Mouse (Mus musculus): Measurements from ENCODE around the gene Gm19402. TPM values are rescaled to one million over a fixed set of nuclear protein-coding genes. Genes with fewer than 3 reads are reported as not detected.
"Not testable (repeated sequence)": the region's sequence is repeated elsewhere in the genome, so short reads cannot be mapped to it uniquely, and the experiment has no call there.

Gm19402 gene
- not detected in 2 replicates for polyA plus RNA-seq (2014; fragmentation: Nextera tagmentation; extraction: Ambion mirVana)

DNA sequence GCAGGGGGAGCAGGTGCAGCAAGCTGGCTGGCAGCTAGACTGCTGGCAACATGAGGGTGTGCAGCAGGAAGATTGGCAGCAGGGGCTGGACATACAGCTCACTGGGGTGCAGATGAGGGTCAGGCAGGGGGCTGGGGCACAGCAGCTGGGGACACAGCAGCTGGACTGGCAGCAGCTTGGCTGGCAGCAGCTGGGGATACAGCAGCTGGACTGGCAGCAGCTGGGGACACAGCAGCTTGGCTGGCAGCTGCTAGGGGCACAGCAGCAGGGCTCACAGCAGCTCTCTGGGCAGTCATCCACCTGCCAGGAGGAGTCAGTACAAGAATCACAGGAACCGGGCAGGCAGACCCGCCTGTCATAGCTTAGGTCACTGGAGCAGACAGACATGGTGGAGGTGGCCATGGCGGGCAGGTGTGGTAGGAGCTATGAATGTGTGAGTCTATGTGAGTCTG lies at the start of gene Gm19402:
TSS of gene Gm19402 (minus strand) at position 402 of the 452 bp plus-strand sequence.
- H3K4me1 ChIP-seq (ENCODE audit: control insufficient read depth, insufficient read depth, low read length); ATAC-seq (ENCODE audit: insufficient number of reproducible peaks, low FRiP score, low TSS enrichment, low read depth); H3K4me2 ChIP-seq (ENCODE audit: low read depth, severe bottlenecking); DNase-seq (ENCODE audit: low spot score); H3K4me3 ChIP-seq (ENCODE audit: low read depth, low read length); H3K9me3 ChIP-seq (ENCODE audit: control insufficient read depth, low read length); H3K9ac ChIP-seq (ENCODE audit: low read length); H3K36me3 ChIP-seq (ENCODE audit: control insufficient read depth, insufficient read depth, low read length); H3K27ac ChIP-seq (replicated peaks; ENCODE audit: low read depth, low read length): not testable (repeated sequence)
- peaks cover 23% of the 10 kb centered on the region for H3K27me3 ChIP-seq (ENCODE audit: control insufficient read depth, insufficient read depth, low read length)
- 69% methylated on average over 3 of the region's 3 CpGs for WGBS

DNA sequence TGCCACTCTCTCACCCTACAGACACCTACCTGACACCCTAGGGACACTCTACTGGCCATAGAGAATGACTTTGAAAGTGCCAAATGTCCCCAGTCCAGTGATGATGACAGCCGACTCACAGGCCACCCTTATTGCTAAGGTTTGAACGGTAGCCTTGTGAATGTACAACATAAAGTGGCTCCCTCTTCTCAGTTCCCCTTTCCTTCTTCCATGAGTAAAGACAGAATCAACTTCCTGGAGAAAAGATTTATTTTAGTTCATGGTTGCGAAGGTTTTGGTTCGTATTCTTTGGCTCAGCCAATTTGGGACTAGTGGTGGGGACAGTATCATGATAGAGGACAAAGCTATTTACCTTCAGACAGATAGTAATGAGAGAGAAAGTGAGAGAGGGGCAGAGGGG lies 48.4 kb upstream of the Gm19402 start:
- ATAC-seq (ENCODE audit: insufficient number of reproducible peaks, low FRiP score, low TSS enrichment, low read depth) (no peak), DNase-seq (ENCODE audit: low spot score) (no peak)
- no peaks in the 10 kb centered on the region for H3K27me3 ChIP-seq (ENCODE audit: control insufficient read depth, insufficient read depth, low read length)
- no peaks in the 10 kb centered on the region for H3K36me3 ChIP-seq (ENCODE audit: control insufficient read depth, insufficient read depth, low read length)
- no peak overlapping the region for H3K27ac ChIP-seq (replicated peaks; ENCODE audit: low read depth, low read length)
- 86% methylated on average over 4 of the region's 4 CpGs for WGBS
- H3K4me1 ChIP-seq (ENCODE audit: control insufficient read depth, insufficient read depth, low read length): peaks cover 15% of the 10 kb centered on the region
- H3K4me3 ChIP-seq (ENCODE audit: low read depth, low read length): no peak overlapping the region
- no peak overlapping the region for H3K9ac ChIP-seq (ENCODE audit: low read length)
- no peaks in the 10 kb centered on the region for H3K9me3 ChIP-seq (ENCODE audit: control insufficient read depth, low read length)
- H3K4me2 ChIP-seq (ENCODE audit: low read depth, severe bottlenecking): no peak overlapping the region

DNA sequence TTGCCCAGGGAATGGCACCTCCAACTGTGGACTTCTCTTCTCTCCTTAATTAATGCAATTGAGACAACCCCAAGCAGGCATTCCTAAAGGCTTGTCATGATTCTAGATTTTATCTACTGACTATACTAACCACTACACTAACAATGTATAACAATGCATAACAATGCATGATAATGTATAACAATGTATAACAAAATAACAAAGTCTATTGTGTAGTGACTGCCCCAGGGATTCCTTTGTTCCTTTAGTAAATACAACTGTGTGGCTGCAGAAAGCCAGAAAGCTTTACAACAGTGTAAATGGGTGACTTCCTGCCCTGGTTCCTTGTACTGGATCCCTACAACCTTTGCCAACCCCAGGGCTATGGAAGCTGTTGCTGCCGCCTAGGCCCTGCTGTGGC lies 45.4 kb upstream of the Gm19402 start:
- no peaks in the 10 kb centered on the region for H3K27me3 ChIP-seq (ENCODE audit: control insufficient read depth, insufficient read depth, low read length)
- no peak for ATAC-seq (ENCODE audit: insufficient number of reproducible peaks, low FRiP score, low TSS enrichment, low read depth)

DNA sequence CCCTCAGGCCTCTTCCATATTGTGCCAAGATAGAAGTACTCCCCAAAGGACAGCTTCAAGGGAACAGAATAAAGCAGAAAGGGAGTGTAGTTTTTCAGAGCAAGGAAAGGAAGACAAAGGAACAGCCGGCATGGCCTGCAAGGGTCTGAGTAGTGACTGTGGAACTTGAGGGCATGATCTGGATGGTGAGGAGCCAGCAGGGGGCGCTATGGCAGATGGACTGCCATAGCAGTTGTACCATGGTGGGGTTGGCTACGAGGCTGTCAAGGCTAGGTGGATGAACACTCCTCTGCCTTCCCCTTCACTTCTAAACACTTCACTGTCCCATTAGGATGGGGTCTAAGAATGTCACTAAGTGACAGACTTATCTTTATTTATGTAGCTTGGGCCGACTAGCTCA lies 38.7 kb upstream of the Gm19402 start:
- Histone ChIP-seq H3K4me3 (ENCODE audit: low read depth, low read length) (no peak overlapping the region), H3K4me2 (ENCODE audit: low read depth, severe bottlenecking) (no peak overlapping the region), H3K36me3 (ENCODE audit: control insufficient read depth, insufficient read depth, low read length) (no peaks in the 10 kb centered on the region), H3K9ac (ENCODE audit: low read length) (no peak overlapping the region), H3K9me3 (ENCODE audit: control insufficient read depth, low read length) (no peaks in the 10 kb centered on the region), H3K27ac (replicated peaks; ENCODE audit: low read depth, low read length) (no peak overlapping the region), H3K27me3 (ENCODE audit: control insufficient read depth, insufficient read depth, low read length) (no peaks in the 10 kb centered on the region), H3K4me1 (ENCODE audit: control insufficient read depth, insufficient read depth, low read length) (no peaks in the 10 kb centered on the region)
- 55% methylated on average over 4 of the region's 4 CpGs for WGBS
- no peak for ATAC-seq (ENCODE audit: insufficient number of reproducible peaks, low FRiP score, low TSS enrichment, low read depth)
- DNase-seq (ENCODE audit: low spot score): peak; percentile 43

More for the DNA sequence above, 45.4 kb upstream of the Gm19402 start:
- Histone ChIP-seq H3K9ac (ENCODE audit: low read length) (no peak overlapping the region), H3K27ac (replicated peaks; ENCODE audit: low read depth, low read length) (no peak overlapping the region), H3K4me1 (ENCODE audit: control insufficient read depth, insufficient read depth, low read length) (peaks cover 3% of the 10 kb centered on the region; the same call in 1 of the 2 replicates), H3K9me3 (ENCODE audit: control insufficient read depth, low read length) (no peaks in the 10 kb centered on the region), H3K4me3 (ENCODE audit: low read depth, low read length) (no peak overlapping the region), H3K4me2 (ENCODE audit: low read depth, severe bottlenecking) (no peak overlapping the region), H3K36me3 (ENCODE audit: control insufficient read depth, insufficient read depth, low read length) (no peaks in the 10 kb centered on the region)
- WGBS: 76% methylated on average over 1 of the region's 1 CpGs
- DNase-seq (ENCODE audit: low spot score): no peak

DNA sequence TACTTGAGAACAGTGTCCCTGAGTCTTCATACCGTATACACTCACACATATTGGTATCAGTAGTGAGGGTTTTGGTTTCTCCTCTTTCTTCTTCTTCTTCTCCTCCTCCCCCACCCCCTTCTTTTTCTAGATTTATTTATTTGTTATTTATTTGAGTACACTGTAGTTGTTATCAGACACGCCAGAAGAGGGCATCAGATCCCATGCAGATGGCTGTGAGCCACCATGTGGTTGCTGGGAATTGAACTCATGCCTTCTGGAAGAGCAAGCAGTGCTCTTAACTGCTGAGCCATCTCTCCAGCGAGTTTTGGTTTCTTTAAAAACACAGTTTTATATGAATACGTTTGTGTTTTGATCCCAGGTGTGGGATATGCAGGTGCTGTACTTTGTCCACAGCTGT lies 37.7 kb upstream of the Gm19402 start:
- H3K4me3 ChIP-seq (ENCODE audit: low read depth, low read length): no peak overlapping the region
- DNase-seq (ENCODE audit: low spot score) (peak; percentile 26), ATAC-seq (ENCODE audit: insufficient number of reproducible peaks, low FRiP score, low TSS enrichment, low read depth) (no peak)
- H3K27me3 ChIP-seq (ENCODE audit: control insufficient read depth, insufficient read depth, low read length): no peaks in the 10 kb centered on the region
- no peak overlapping the region for H3K27ac ChIP-seq (replicated peaks; ENCODE audit: low read depth, low read length)
- H3K9ac ChIP-seq (ENCODE audit: low read length): no peak overlapping the region
- no peaks in the 10 kb centered on the region for H3K9me3 ChIP-seq (ENCODE audit: control insufficient read depth, low read length)
- no peaks in the 10 kb centered on the region for H3K4me1 ChIP-seq (ENCODE audit: control insufficient read depth, insufficient read depth, low read length)
- WGBS: 63% methylated on average over 4 of the region's 4 CpGs
- no peaks in the 10 kb centered on the region for H3K36me3 ChIP-seq (ENCODE audit: control insufficient read depth, insufficient read depth, low read length)
- H3K4me2 ChIP-seq (ENCODE audit: low read depth, severe bottlenecking): no peak overlapping the region

DNA sequence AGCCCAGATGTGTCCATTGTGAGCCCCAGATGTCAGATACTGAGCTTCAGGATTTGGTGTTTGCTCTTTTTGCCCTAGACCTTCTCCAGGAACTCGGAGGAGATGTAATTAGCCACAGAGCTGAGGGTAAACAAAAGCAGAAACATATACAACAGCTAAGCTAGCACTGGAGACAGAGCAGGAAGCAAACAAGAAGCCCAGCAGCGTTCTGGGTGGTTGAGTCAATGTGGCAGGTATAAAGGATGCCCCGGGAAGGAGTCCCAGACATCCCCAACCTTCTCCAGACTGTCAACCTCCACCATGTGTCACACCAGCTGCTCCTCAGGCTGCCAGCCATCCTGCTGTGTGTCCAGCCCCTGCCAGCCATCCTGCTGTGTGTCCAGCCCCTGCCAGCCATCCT lies 35.6 kb upstream of the Gm19402 start, which contains the start of gene Gm10100:
TSS of gene Gm10100 (plus strand) at position 301 of the 400 bp plus-strand sequence.
- Histone ChIP-seq H3K4me1 (ENCODE audit: control insufficient read depth, insufficient read depth, low read length) (no peaks in the 10 kb centered on the region), H3K27ac (replicated peaks; ENCODE audit: low read depth, low read length) (no peak within 1 kb of the TSS), H3K9me3 (ENCODE audit: control insufficient read depth, low read length) (no peaks in the 10 kb centered on the region), H3K9ac (ENCODE audit: low read length) (no peak within 1 kb of the TSS), H3K4me3 (ENCODE audit: low read depth, low read length) (no peak within 1 kb of the TSS), H3K36me3 (ENCODE audit: control insufficient read depth, insufficient read depth, low read length) (no peaks in the 10 kb centered on the region), H3K27me3 (ENCODE audit: control insufficient read depth, insufficient read depth, low read length) (no peaks in the 10 kb centered on the region), H3K4me2 (ENCODE audit: low read depth, severe bottlenecking) (no peak within 1 kb of the TSS)
- ATAC-seq (ENCODE audit: insufficient number of reproducible peaks, low FRiP score, low TSS enrichment, low read depth) (no peak), DNase-seq (ENCODE audit: low spot score) (no peak)
- 29% methylated on average over 3 of the region's 3 CpGs for WGBS

DNA sequence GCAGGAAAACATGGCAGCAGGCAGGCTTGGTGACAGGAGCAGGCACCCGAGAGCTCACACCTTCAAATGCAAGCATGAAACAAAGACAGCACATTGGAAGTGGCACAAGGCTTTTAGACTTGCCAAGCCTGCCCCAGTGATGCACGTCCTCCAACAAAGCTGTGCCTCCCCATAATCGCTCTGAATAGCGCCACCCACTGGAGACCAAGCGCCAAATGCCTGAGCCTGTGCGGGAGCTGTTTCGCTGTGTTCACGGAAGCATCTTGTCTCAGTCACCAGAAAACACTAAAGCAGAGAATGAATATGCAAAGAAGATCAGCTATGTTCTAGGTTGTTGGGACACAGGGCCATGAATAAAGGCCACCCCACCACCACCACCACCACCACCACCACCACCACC lies 34.3 kb upstream of the Gm19402 start:
- Histone ChIP-seq H3K4me3 (ENCODE audit: low read depth, low read length) (no peak overlapping the region), H3K4me2 (ENCODE audit: low read depth, severe bottlenecking) (no peak overlapping the region), H3K36me3 (ENCODE audit: control insufficient read depth, insufficient read depth, low read length) (no peaks in the 10 kb centered on the region), H3K27ac (replicated peaks; ENCODE audit: low read depth, low read length) (no peak overlapping the region), H3K27me3 (ENCODE audit: control insufficient read depth, insufficient read depth, low read length) (no peaks in the 10 kb centered on the region), H3K9ac (ENCODE audit: low read length) (no peak overlapping the region), H3K9me3 (ENCODE audit: control insufficient read depth, low read length) (no peaks in the 10 kb centered on the region), H3K4me1 (ENCODE audit: control insufficient read depth, insufficient read depth, low read length) (no peaks in the 10 kb centered on the region)
- ATAC-seq (ENCODE audit: insufficient number of reproducible peaks, low FRiP score, low TSS enrichment, low read depth) (no peak), DNase-seq (ENCODE audit: low spot score) (no peak)
- 76% methylated on average over 8 of the region's 8 CpGs for WGBS

DNA sequence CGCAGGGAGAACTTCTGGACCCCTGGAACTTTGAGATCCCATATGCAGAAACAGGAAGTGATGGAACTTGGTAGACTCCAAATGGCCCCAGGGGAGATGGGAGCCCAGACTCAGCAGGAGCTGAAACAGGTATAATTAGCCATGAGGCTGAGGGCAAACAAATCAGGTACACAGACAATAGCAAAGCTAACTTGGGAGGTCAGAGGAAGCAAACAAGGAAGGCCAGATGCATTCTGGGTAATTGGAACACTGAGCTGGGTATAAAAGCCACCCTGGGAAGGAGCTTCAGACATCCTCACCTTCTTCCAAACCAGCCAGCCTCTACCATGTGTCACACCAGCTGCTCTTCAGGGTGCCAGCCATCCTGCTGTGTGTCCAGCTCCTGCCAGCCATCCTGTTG lies 29.7 kb upstream of the Gm19402 start, which contains the start of gene Krtap12-1:
TSS of gene Krtap12-1 (plus strand) at position 301 of the 400 bp plus-strand sequence.
- H3K4me2 ChIP-seq (ENCODE audit: low read depth, severe bottlenecking); H3K9me3 ChIP-seq (ENCODE audit: control insufficient read depth, low read length); H3K27me3 ChIP-seq (ENCODE audit: control insufficient read depth, insufficient read depth, low read length); H3K4me1 ChIP-seq (ENCODE audit: control insufficient read depth, insufficient read depth, low read length); H3K36me3 ChIP-seq (ENCODE audit: control insufficient read depth, insufficient read depth, low read length); H3K27ac ChIP-seq (replicated peaks; ENCODE audit: low read depth, low read length); ATAC-seq (ENCODE audit: insufficient number of reproducible peaks, low FRiP score, low TSS enrichment, low read depth); H3K9ac ChIP-seq (ENCODE audit: low read length); DNase-seq (ENCODE audit: low spot score); H3K4me3 ChIP-seq (ENCODE audit: low read depth, low read length): not testable (repeated sequence)
- 84% methylated on average over 1 of the region's 1 CpGs for WGBS

DNA sequence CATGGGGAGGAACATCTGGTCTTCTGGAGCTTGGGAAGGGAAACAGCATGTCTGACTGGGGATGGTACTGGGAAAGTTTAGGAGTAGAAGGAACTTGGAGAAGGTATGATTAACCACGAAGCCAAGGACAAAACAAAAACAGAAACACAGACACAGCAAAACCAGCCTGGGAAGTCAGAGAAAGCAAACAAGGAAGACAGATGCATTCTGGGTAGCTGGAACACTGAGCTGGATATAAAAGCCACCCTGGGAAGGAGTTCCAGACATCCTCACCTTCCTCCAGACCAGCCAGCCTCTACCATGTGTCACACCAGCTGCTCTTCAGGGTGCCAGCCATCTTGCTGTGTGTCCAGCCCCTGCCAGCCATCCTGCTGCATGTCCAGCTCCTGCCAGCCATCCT lies 24.9 kb upstream of the Gm19402 start, which contains the start of gene Gm10142:
TSS of gene Gm10142 (plus strand) at position 301 of the 400 bp plus-strand sequence.
- H3K4me1 ChIP-seq (ENCODE audit: control insufficient read depth, insufficient read depth, low read length): no peaks in the 10 kb centered on the region
- WGBS: 79% methylated on average over 1 of the region's 1 CpGs
- no peak within 1 kb of the TSS for H3K27ac ChIP-seq (replicated peaks; ENCODE audit: low read depth, low read length)
- ATAC-seq (ENCODE audit: insufficient number of reproducible peaks, low FRiP score, low TSS enrichment, low read depth) (no peak), DNase-seq (ENCODE audit: low spot score) (no peak)
- no peak within 1 kb of the TSS for H3K4me3 ChIP-seq (ENCODE audit: low read depth, low read length)
- no peaks in the 10 kb centered on the region for H3K36me3 ChIP-seq (ENCODE audit: control insufficient read depth, insufficient read depth, low read length)
- no peaks in the 10 kb centered on the region; the same call in 1 of the 2 replicates for H3K9me3 ChIP-seq (ENCODE audit: control insufficient read depth, low read length)
- no peak within 1 kb of the TSS for H3K4me2 ChIP-seq (ENCODE audit: low read depth, severe bottlenecking)
- H3K27me3 ChIP-seq (ENCODE audit: control insufficient read depth, insufficient read depth, low read length): no peaks in the 10 kb centered on the region
- H3K9ac ChIP-seq (ENCODE audit: low read length): no peak within 1 kb of the TSS
